Mouse (Mus musculus): ENCODE results near the gene Wdr38. TPM values are rescaled to one million over a fixed set of nuclear protein-coding genes. Genes with fewer than 3 reads are reported as not detected.

Gene Wdr38
- total RNA-seq (2021) = under 1 TPM; 0.53 to 0.61 TPM
- long read RNA-seq, experiment 1 = 0 reads
- long read RNA-seq, experiment 2, partial matches to known transcripts = 0 of 1 reads
- long read RNA-seq, experiment 2, other reads (novel, unspliced or antisense) = 1 of 1 reads

DNA sequence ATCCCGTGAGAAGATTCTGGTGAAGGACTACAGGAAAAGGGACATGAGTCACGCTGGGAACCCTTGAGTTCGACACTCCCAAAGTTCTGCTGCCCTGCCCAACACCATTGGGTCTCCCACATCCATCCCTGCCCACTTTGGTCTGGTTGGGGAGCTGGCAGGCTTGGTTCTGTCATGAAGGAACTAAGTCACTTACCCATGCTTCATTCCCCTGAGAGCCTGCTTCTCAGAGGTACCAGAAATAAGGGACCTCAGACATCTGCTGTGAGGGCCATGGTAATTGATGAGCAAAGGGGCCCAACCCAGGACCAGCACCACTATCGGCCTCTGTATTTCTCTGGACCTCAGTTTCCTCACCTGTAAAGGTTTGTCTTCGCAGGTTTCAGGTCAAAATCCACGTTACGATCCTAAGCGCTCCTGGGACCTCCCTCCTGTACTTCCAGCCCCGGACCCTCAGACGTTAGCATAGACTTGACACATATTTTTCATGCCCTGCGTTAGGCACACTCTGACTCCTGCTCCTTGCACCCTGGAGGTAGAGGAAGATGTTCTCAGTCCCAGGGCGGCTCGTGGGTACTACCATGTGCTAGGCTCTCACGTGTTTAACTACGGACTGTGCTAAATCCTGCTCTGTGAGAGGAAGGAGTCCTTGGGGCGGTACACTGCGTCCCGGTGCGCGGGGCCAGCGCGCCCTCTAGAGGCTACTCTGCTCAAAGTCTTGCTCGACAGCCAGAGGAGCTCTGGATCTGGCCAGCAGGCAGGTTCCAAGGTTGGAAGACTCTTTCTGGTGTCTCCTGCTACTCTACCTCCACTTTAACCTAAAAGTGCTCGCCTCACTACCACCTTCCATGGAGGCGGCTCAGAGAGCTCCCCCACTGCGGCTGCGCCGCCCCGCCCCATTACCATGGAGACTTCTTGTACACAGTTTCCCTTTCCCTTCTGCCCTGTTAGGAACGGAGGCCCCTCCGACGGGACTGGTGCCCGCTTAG lies at the start of gene Wdr38:
TSS of gene Wdr38 (plus strand) at position 91 of the 989 bp plus-strand sequence.
- peak; percentile 89 for DNase-seq (ENCODE audit: low spot score in 2 of 2)

GRCm38 (mm10) chr2:38947566-38947965 lies 49.7 kb upstream of the Wdr38 start:
- DNase-seq (ENCODE audit: low spot score in 2 of 2) = no peak

DNA sequence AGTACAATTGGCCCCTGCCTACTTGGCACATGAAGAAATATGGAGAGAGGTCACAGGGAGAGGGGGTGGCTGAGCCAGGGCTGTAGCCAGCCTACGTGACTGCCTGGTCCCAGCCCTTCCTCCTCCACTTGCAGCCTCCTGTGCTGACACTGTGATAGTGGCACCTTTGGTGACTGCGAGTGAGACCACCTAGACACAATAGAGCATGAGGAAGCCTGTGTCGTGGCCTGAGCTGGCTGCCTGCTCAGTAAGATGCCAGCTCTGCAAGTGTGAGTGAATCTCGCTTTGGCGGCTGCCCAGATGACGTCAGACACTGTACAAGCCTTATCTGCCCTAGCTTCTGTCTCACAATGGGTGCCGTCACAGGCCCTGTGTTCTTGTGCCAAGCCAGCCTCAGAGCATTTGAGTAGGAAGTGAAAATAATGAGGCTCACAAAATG lies 47.0 kb upstream of the Wdr38 start:
- DNase-seq (ENCODE audit: low spot score in 2 of 2) = peak; percentile 82 to 89

GRCm38 (mm10) chr2:38953152-38953883 lies 44.0 kb upstream of the Wdr38 start:
- DNase-seq (ENCODE audit: low spot score in 2 of 2) = peak; percentile 55 to 57

DNA sequence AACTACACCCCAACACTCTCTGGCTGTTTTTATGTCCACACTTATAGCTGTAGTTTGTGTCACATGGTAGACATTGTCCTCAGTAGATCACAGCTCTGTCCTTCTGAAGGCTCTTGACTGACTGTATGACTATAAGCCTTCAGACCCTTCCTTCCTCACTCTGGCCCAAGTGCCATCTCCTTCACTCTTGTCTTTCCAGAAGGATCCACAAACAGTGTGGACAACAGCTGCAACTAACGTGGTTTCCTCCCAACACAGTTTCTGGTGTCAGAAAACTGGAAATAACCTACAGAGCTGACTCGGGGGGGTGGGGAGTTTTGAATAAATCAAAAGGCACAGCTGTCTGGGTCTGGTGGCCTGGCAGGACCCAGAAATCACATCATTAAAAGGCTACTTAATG lies 41.2 kb upstream of the Wdr38 start:
- no peak for DNase-seq (ENCODE audit: low spot score in 2 of 2)

DNA sequence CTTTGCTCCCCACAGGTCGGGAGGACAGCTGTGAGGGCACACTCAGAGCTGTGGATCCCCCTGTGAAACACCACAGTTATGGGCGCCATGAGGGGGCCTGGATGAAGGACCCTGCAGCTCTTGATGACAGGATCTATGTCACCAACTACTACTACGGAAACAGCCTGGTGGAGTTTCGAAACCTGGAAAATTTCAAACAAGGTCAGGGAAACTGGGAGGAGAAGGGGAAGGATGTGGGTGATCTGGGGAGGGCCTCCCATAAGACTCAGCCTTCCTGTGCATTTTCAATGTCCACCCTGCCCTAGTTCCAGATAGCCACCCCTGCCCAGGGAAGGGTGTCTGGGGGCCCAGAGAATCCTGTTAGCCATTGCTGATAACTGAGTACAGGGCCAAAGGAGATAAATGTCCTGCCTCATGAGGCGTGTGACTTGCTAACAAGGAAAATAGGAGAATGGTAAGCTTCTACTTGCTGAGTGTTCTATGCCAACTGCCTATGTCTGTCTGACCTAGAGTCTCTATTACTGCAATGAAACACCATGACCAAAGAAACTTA lies 39.5 kb upstream of the Wdr38 start:
- DNase-seq (ENCODE audit: low spot score in 2 of 2) = no peak

- DNase-seq (ENCODE audit: low spot score in 2 of 2) = no peak
Measured at GRCm38 (mm10) chr2:38964198-38964597, 33.1 kb upstream of the Wdr38 start.

- no peak for DNase-seq (ENCODE audit: low spot score in 2 of 2)
Measured at GRCm38 (mm10) chr2:38969650-38970049, 27.6 kb upstream of the Wdr38 start.

DNA sequence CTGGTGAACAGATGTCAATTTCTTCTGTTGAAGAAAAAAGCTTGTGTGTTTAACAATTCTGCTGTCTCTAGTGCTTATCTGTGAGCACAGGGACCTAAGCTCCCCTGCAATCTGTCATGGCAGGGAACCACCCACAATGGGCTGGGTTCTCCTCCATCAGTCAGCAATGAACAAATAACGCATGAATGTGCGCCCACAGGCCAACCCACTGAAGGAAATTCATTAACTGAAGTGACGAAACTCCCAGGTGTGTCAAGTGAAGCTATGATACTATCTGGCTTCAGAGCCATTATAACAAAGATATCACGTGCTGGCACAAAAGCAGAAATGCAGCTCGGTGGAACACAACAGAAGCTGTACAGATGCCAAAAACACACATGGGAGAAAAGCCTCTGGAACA lies 27.2 kb upstream of the Wdr38 start:
- DNase-seq (ENCODE audit: low spot score in 2 of 2) = no peak

DNA sequence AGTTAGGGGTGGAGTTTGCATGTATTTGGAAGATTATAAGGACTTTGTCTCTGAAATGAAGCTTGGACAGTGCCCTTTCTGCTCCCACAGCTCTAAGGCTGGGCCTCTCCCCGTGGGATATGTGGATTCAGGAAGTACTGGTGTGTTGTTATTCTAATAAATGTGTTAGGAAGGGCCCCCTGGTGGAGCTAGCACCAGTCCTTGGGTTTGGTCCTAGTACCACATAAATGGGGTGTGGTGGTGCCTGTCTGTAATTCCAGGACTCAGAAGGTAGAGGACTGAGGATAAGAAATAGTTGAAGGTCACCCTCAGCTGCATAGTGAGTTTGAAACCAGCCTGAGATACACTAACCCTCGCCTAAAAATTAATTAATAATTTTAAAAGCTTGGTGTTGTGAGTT lies 24.1 kb upstream of the Wdr38 start:
- DNase-seq (ENCODE audit: low spot score in 2 of 2) = no peak

GRCm38 (mm10) chr2:38973701-38974100 lies 23.6 kb upstream of the Wdr38 start:
- peak in 1 of 2 experiments; percentile 41 for DNase-seq (ENCODE audit: low spot score in 2 of 2)

DNA sequence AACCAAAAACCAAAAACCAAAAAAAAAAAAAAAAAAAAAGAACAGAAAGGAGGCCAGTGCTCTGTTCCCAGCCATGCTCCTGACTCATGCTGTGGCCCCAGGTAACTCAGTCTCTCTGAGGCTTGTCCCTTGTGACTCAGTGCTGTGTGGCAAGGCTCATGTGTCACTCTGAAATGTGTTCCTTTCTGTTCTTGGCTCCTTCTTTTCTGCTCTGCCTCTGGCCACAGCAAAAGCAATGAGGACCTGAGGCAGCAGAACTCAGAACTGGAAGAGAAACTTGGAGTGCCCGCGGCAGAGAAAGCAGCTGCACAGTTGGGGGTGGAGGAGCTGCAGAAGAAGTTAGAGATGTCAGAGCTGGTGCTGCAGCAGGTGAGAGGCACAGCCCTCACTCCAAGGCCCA lies 23.1 kb upstream of the Wdr38 start:
- no peak for DNase-seq (ENCODE audit: low spot score in 2 of 2)

GRCm38 (mm10) chr2:38975181-38975580 lies 22.1 kb upstream of the Wdr38 start:
- DNase-seq (ENCODE audit: low spot score in 2 of 2) = no peak

- DNase-seq (ENCODE audit: low spot score in 2 of 2) = no peak
Measured at GRCm38 (mm10) chr2:38975941-38976805, 21.1 kb upstream of the Wdr38 start.

DNA sequence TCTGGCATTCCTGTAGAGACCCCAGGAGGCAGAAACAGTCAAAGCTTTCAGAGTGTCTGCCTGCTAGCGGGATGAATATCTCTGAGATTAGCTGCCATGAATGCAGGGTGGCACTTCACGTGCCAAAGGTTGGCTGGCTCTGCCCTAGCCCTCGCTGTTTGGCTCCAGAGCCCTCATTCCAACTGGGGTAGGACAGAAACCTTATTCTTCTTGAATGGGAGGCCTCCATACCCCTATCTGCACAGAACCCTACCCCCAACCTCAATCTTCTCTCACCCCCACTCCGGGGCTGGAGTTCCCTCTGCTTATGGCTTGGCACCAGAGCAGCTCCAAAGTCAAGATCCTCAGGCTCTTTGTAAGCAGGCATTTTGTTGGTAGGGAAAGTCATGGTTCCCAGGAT lies 19.4 kb upstream of the Wdr38 start:
- no peak for DNase-seq (ENCODE audit: low spot score in 2 of 2)

DNA sequence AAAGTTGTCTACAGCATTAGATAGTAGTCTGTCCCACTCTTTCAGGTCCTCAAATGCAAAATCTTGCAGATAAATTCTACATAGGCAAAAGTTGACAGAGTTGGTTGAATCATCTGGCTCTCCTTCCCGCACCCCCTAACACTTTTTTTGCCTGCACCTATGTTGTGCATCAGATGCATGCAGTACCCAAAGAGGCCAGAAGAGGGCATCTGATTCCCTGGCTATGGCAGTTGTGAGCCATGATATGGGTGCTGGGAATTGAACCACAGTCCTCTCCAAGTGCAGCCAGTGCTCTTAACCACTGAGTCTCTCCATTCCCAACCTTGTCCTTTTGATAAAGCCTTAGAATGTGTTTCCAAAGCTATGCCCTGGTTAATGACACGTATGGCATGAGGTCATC lies 13.8 kb upstream of the Wdr38 start:
- DNase-seq (ENCODE audit: low spot score in 2 of 2) = no peak

DNA sequence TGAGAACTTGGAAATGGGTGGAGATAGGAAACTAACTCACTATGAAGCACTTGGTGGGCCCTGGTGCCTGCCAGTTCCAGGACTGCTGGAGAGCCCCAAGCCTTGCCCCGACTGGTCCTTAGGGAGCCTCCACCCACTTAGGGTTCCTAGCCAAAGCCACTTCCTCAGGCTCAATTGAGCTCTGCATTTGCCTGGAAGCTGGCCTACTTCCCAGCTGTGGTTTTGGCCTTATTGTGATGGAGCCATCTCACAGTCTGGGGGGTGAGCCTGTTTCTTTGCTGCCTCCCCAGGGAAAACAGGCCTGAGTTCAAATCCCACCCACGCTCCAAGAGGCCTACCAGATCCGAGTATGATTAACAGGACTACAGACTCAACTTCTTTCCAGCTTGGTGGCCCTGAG lies 10.7 kb upstream of the Wdr38 start:
- no peak for DNase-seq (ENCODE audit: low spot score in 2 of 2)

- DNase-seq (ENCODE audit: low spot score in 2 of 2) = no peak
Measured at GRCm38 (mm10) chr2:38987371-38987770, 9.9 kb upstream of the Wdr38 start.

DNA sequence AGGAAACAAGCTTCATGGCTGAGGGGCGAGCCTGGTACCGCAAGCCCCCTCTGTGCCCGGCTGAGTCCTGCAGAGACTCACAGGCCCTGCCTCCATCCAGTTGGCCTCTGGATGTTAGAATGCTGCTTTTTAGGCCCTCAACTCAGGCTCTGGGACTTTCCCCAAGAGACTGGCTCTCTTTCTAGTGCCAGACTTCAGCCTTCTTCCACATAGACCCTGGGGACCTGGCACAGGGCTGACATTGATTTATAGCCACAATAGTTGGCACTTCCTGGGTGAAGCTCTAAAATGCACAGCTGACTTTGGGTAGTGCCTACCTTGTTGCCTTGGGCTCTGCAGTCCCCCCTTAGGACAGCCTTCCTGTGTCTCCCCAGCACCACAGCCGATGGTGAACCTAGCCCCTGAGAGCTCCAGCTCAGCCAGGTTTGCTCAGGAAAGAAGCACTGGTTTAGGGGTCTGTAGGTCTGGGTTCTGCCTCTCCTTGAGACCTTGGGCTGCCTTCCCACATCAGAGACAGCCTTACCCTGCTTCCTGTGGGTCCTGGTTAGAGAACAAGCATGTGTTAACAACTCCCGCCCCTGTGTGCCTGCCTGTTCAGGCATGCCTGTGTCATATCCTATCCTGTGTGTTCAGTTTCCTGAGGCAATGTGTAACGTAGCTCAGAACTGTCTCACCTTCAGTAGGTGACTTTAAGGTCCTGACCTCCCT lies 9.3 kb upstream of the Wdr38 start:
- no peak for DNase-seq (ENCODE audit: low spot score in 2 of 2)

- no peak for DNase-seq (ENCODE audit: low spot score in 2 of 2)
Measured at GRCm38 (mm10) chr2:38988929-38989328, 8.3 kb upstream of the Wdr38 start.
